Mouse (Mus musculus): Measurements from ENCODE around the gene Rab8b. TPM values are rescaled to one million over a fixed set of nuclear protein-coding genes. Genes with fewer than 3 reads are reported as not detected.

Gene Rab8b
- total and polyA plus RNA-seq, 2 experiments from 2014 or later, result 20.7 to 30.7 TPM

- Histone ChIP-seq H3K9ac (peak within 1 kb of the TSS; percentile 92), H3K27me3 (ENCODE audit: insufficient read depth, low read length) (no peaks in the 10 kb centered on the region), H3K9me3 (ENCODE audit: low read length) (no peaks in the 10 kb centered on the region), H3K27ac (ENCODE audit: low read depth, low read length) (peak within 1 kb of the TSS; percentile 80), H3K4me3 (ENCODE audit: low read depth, low read length) (peak within 1 kb of the TSS; percentile 81), H3K4me2 (ENCODE audit: low read depth) (peak within 1 kb of the TSS; percentile 67), H3K36me3 (ENCODE audit: insufficient read depth) (no peaks in the 10 kb centered on the region), H3K4me1 (ENCODE audit: insufficient read depth) (peaks cover 3% of the 10 kb centered on the region; the same call in 1 of the 2 replicates)
- peak; percentile 96 for ATAC-seq
- DNase-seq, result peak; percentile 94
- TF ChIP-seq CTCF (IDR thresholded peaks at IDR 0.05; ENCODE audit: low read depth), result no peak
- 2% methylated on average over 42 of the region's 42 CpGs for WGBS
These were observed 123.8 kb downstream of the Rab8b start, which contains the start of gene Aph1b for GRCm38 (mm10) chr9:66795464-66796324. Gene Aph1b (minus strand): TSS chr9:66795490.

- Histone ChIP-seq H3K27me3 (ENCODE audit: insufficient read depth, low read length) (no peaks in the 10 kb centered on the region), H3K4me1 (ENCODE audit: insufficient read depth) (peaks cover 3% of the 10 kb centered on the region; the same call in 1 of the 2 replicates), H3K9ac (peak overlapping the region; percentile 92), H3K27ac (ENCODE audit: low read depth, low read length) (peak overlapping the region; percentile 80), H3K4me3 (ENCODE audit: low read depth, low read length) (peak overlapping the region; percentile 81), H3K36me3 (ENCODE audit: insufficient read depth) (peaks cover 8% of the 10 kb centered on the region; the same call in 1 of the 2 replicates), H3K9me3 (ENCODE audit: low read length) (no peaks in the 10 kb centered on the region), H3K4me2 (ENCODE audit: low read depth) (peak overlapping the region; percentile 67)
- 3% methylated on average over 43 of the region's 43 CpGs for WGBS
- DNase-seq, result no peak
- TF ChIP-seq CTCF (IDR thresholded peaks at IDR 0.05; ENCODE audit: low read depth), result no peak
- ATAC-seq, result peak; percentile 44
These were observed 124.6 kb downstream of the Rab8b start for GRCm38 (mm10) chr9:66794629-66795463.

Other genes with a start within 250 kb of the Rab8b start
- 3.6 and 6.1 TPM in 2 replicates for gene Car12, start 206.0 kb downstream of the Rab8b start, total RNA-seq (2014; rRNA removed)
- 3.5 and 5.3 TPM in 2 replicates for gene Car12, start 206.0 kb downstream of the Rab8b start, polyA plus RNA-seq (2015; fragmentation: Nextera tagmentation; extraction: Ambion mirVana)
- 32.9 and 37.8 TPM in 2 replicates for gene Aph1b, start 124.2 kb downstream of the Rab8b start, total RNA-seq (2014; rRNA removed)
- gene Aph1b, start 124.2 kb downstream of the Rab8b start, polyA plus RNA-seq (2015; fragmentation: Nextera tagmentation; extraction: Ambion mirVana), result 15.4 and 17.7 TPM in 2 replicates
- 0.23 and 0.90 TPM in 2 replicates for gene Gm10647, start 122.6 kb downstream of the Rab8b start, total RNA-seq (2014; rRNA removed)
- gene Gm10647, start 122.6 kb downstream of the Rab8b start, polyA plus RNA-seq (2015; fragmentation: Nextera tagmentation; extraction: Ambion mirVana), result 0.33 TPM in 1 of 2 replicates, not detected in the other
- gene Aph1c, start 85.0 kb downstream of the Rab8b start, total RNA-seq (2014; rRNA removed), result 1.0 and 2.2 TPM in 2 replicates
- gene Aph1c, start 85.0 kb downstream of the Rab8b start, polyA plus RNA-seq (2015; fragmentation: Nextera tagmentation; extraction: Ambion mirVana), result 2.9 and 3.6 TPM in 2 replicates
- 129 and 139 TPM in 2 replicates for gene Rps27l, start 26.4 kb upstream of the Rab8b start, total RNA-seq (2014; rRNA removed)
- gene Rps27l, start 26.4 kb upstream of the Rab8b start, polyA plus RNA-seq (2015; fragmentation: Nextera tagmentation; extraction: Ambion mirVana), result 208 and 277 TPM in 2 replicates
- 20.3 and 20.7 TPM in 2 replicates for gene Lactb, start 55.8 kb upstream of the Rab8b start, total RNA-seq (2014; rRNA removed)
- gene Lactb, start 55.8 kb upstream of the Rab8b start, polyA plus RNA-seq (2015; fragmentation: Nextera tagmentation; extraction: Ambion mirVana), result 9.9 and 12.2 TPM in 2 replicates
- gene Tpm1, start 129.7 kb upstream of the Rab8b start, total RNA-seq (2014; rRNA removed), result 131 and 133 TPM in 2 replicates
- gene Tpm1, start 129.7 kb upstream of the Rab8b start, polyA plus RNA-seq (2015; fragmentation: Nextera tagmentation; extraction: Ambion mirVana), result 120 and 134 TPM in 2 replicates